Mouse (Mus musculus): ENCODE measurements at regions not wholly inside any gene's neighbourhood (a gene's known extent, or its start where the extent isn't known, plus 50 kb on each side); places are given as distances from the start of the nearest gene placed in this dataset.

DNA sequence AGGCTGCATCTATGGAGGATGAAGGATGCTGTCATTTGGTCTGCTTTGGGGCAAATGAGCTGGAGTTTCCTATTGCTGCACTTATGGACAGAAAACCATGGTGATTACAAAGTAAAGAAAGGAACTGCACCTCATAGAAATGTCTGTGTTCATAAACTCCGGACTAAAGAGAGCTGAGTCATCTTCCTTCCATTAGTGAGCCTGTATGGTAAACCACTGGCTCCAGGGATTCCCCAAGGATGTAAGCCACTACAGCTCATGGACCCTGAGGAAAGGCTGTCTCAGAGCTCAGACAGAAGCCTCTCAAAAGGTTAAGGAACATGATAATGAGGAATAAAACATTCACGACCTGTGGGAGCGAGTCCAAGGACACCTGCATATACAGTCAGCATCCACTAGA, 66.3 kb upstream of the Zfp462 start:
- TF ChIP-seq GATA1 (IDR thresholded peaks at IDR 0.05; ENCODE audit: borderline replicate concordance, low read length): no peak
- no peak for TF ChIP-seq FLI1 (IDR thresholded peaks at IDR 0.05; ENCODE audit: low read length)

Data from megakaryocyte, embryonic 14.5 days (primary cell).